Mouse (Mus musculus) spleen, adult 2 months (tissue): Measurements from ENCODE around the gene Bbs9.

Source experiments
- CTCF ChIP-seq: fragments of 200-500 bp; IDR thresholded peaks from 2 replicates; pipeline ENCODE4 v1.5.1; 2011; ENCODE audit warnings: mild to moderate bottlenecking, inconsistent platforms; ENCODE audit not compliant: insufficient read depth, insufficient read length, insufficient replicate concordance; ENCODE audit errors: extremely low read depth
- POLR2A ChIP-seq: fragments of 200-500 bp; IDR thresholded peaks from 2 replicates; pipeline ENCODE4 v1.6.1; 2011; ENCODE audit warnings: low read depth, low read length, inconsistent platforms

- TF ChIP-seq POLR2A (no peak), CTCF (no peak)
Measured at GRCm38 (mm10) chr9:22849212-22849611, 373.7 kb downstream of the Bbs9 start.
